Mouse (Mus musculus) heart, embryonic 13.5 days (tissue): ENCODE measurements around the gene Vdr. TPM values are rescaled to one million over a fixed set of nuclear protein-coding genes. Genes with fewer than 3 reads are reported as not detected.

Source experiments
- ATAC-seq: fragments of 200-750 bp; cut with Nextera tagmentation; 2 replicates; pipeline ENCODE4 v1.8.0; 2017; ENCODE audit warnings: moderate TSS enrichment; ENCODE audit not compliant: insufficient number of reproducible peaks, low FRiP score, low TSS enrichment; ENCODE audit errors: extremely low read depth
- H3K27ac ChIP-seq: fragments of 300-500 bp; sonication (generic); replicated peaks from 2 replicates; pipeline ENCODE4 v1.5.1; 2015; ENCODE audit warnings: moderate library complexity, mild to moderate bottlenecking, inconsistent platforms
- H3K27me3 ChIP-seq: fragments of 300-500 bp; sonication (generic); replicated peaks from 2 replicates; pipeline ENCODE4 v1.6.1; 2015; ENCODE audit warnings: mild to moderate bottlenecking, inconsistent platforms
- H3K36me3 ChIP-seq: fragments of 300-500 bp; sonication (generic); 2 replicates; pipeline ENCODE4 v1.6.1; 2015; ENCODE audit warnings: mild to moderate bottlenecking, inconsistent platforms
- H3K4me1 ChIP-seq: fragments of 300-500 bp; sonication (generic); 2 replicates; pipeline ENCODE4 v1.6.1; 2015; ENCODE audit warnings: inconsistent platforms
- H3K4me2 ChIP-seq: fragments of 300-500 bp; sonication (generic); 2 replicates; pipeline ENCODE4 v1.6.1; 2015; ENCODE audit warnings: inconsistent platforms, mild to moderate bottlenecking, moderate library complexity
- H3K4me3 ChIP-seq: fragments of 300-500 bp; sonication (generic); 2 replicates; pipeline ENCODE4 v1.5.1; 2015; ENCODE audit warnings: moderate library complexity, mild to moderate bottlenecking, inconsistent platforms
- H3K9ac ChIP-seq: fragments of 300-500 bp; sonication (generic); 2 replicates; pipeline ENCODE4 v1.6.1; 2015; ENCODE audit warnings: inconsistent platforms, mild to moderate bottlenecking, moderate library complexity
- H3K9me3 ChIP-seq: fragments of 300-500 bp; sonication (generic); 2 replicates; pipeline ENCODE4 v1.6.1; 2016; ENCODE audit warnings: inconsistent platforms
- WGBS: fragments of 180-500 bp; shearing (Covaris S2); methylation state at CpG from one replicate; pipeline ENCODE4 v1.1.7; 2015; ENCODE audit warnings: mixed read lengths; 5-methylcytosine and 5-hydroxymethylcytosine counted together
- polyA plus RNA-seq: library from polyadenylated mRNA; unstranded; fragments of >200 nt; fragmentation: Nextera tagmentation; extraction: Ambion mirVana; gene quantifications from 2 replicates; pipeline ENCODE4 v1.2.1, GENCODE M21; 2015

Gene Vdr
- polyA plus RNA-seq, 1 experiment from 2014 or later = 1.1 TPM

- Histone ChIP-seq H3K9ac (peak overlapping the region; percentile 100), H3K27me3 (no peaks in the 10 kb centered on the region; the same call in 1 of the 2 replicates), H3K27ac (peak overlapping the region; percentile 98), H3K4me2 (peak overlapping the region; percentile 84), H3K4me1 (peaks cover 88% of the 10 kb centered on the region), H3K4me3 (peak overlapping the region; percentile 88), H3K36me3 (peaks cover 18% of the 10 kb centered on the region; the same call in 1 of the 2 replicates), H3K9me3 (no peaks in the 10 kb centered on the region)
- no peak for ATAC-seq
- 52% methylated on average over 6 of the region's 6 CpGs for WGBS
Observed at GRCm38 (mm10) chr15:97828221-97828842, 82.1 kb downstream of the Vdr start.

DNA sequence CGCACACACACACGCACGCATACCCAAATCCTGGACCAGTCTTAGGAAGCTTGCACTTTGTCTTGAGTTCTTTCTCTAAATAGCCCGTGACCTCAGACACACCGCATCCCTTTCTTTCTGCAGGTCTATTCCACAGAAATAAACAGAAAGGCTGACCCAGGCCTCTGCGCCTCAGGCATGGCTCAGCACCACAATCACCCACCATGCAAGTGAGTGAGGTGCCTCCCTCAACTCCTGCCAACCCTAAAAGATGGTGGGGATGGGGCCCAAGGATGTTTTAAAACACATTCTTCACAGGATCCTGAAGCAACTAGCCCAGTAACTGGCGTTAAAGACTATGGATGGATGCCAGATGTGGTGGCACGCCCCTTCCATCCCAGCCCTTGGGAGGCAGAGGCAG, 83.0 kb downstream of the Vdr start:
- no peak overlapping the region for H3K4me3 ChIP-seq
- H3K36me3 ChIP-seq = peaks cover 18% of the 10 kb centered on the region; the same call in 1 of the 2 replicates
- H3K27me3 ChIP-seq = no peaks in the 10 kb centered on the region
- no peak for ATAC-seq
- 0 out of 2 replicates have a peak overlapping the region, but pooled peaks have one; percentile 12 for H3K27ac ChIP-seq
- WGBS = 74% methylated on average over 8 of the region's 8 CpGs
- H3K9me3 ChIP-seq = no peaks in the 10 kb centered on the region
- peaks cover 88% of the 10 kb centered on the region for H3K4me1 ChIP-seq
- H3K4me2 ChIP-seq = peak overlapping the region; percentile 18; the same call in 1 of the 2 replicates
- peak overlapping the region; percentile 25; the same call in 1 of the 2 replicates for H3K9ac ChIP-seq

DNA sequence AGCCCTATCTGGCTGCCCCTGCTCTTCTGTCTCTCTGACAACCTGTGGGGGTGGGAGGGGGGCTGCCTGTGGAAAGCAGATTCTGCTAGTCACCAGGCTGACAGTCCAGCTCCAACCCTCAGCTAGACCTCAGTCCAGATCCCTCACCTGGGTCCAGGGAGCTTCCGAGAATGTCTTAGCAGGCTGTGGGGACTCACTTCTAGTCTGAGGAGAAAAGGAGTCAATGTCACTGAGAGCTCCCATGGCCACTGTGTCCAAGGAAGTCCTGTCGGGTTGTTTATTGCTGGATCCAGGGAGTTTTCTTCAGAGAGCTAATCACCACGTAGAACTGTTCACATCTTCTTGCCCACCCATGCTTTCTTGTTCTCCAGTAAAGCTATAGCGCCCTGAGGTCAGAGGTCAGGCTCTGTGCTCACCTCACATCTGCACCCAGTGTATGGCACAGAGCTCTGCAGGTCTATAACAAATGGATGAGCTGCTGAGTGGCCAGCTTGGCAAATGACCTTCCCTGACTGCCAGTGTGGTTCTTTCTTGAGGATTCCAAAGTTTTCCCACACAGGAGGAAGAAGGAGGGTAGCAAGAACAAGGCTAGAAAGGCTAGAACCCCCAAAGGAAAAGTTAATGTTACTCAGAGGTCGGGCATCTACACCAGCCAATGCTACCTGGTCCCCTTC, 83.7 kb downstream of the Vdr start:
- Histone ChIP-seq H3K9ac (peak overlapping the region; percentile 77; the same call in 1 of the 2 replicates), H3K9me3 (no peaks in the 10 kb centered on the region), H3K36me3 (peaks cover 18% of the 10 kb centered on the region; the same call in 1 of the 2 replicates), H3K4me2 (peak overlapping the region; percentile 69), H3K27me3 (no peaks in the 10 kb centered on the region), H3K27ac (peak overlapping the region; percentile 80), H3K4me3 (no peak overlapping the region), H3K4me1 (peaks cover 88% of the 10 kb centered on the region)
- 61% methylated on average over 5 of the region's 5 CpGs for WGBS
- no peak for ATAC-seq

DNA sequence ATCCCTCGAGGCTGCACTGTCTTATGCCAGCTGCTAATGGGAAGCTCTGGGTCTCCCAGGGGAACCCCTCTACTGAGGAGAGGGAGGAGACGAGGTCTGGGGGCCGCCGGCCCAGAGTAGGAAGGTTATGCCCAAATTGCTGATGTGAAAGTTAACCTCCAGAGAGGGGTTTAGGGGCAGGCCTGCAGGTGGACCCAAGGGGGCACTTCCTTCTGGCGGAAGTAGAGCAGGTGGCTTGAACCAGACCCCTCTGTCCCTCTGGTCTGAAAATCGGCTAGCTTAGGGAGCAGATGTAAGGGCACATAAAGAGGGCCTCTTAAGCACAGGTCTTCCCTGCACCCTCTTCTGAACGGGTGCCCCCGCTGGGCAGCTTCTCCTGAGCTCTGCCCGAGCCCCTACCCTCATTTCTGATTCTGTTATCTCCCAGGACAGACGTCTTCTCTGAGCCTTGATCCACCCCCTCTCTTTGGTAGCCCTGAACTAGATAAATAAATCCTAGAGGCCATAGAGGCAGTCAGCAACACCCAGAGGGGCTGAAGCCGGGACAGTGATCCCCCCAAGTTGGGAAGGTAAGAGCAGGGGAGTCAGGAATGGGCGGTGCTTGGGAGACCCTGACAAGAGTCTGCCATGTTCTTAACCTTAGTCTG, 84.4 kb downstream of the Vdr start:
- Histone ChIP-seq H3K4me3 (peak overlapping the region; percentile 42), H3K36me3 (peaks cover 18% of the 10 kb centered on the region; the same call in 1 of the 2 replicates), H3K4me2 (peak overlapping the region; percentile 69), H3K27ac (peak overlapping the region; percentile 80), H3K27me3 (no peaks in the 10 kb centered on the region), H3K9me3 (no peaks in the 10 kb centered on the region), H3K4me1 (peaks cover 94% of the 10 kb centered on the region), H3K9ac (peak overlapping the region; percentile 77)
- ATAC-seq = no peak
- WGBS = 38% methylated on average over 12 of the region's 12 CpGs

GRCm38 (mm10) chr15:97825071-97825940, 85.1 kb downstream of the Vdr start:
- H3K27ac ChIP-seq = peak overlapping the region; percentile 80
- no peaks in the 10 kb centered on the region for H3K9me3 ChIP-seq
- 6% methylated on average over 29 of the region's 29 CpGs for WGBS
- H3K4me3 ChIP-seq = peak overlapping the region; percentile 42
- H3K4me2 ChIP-seq = peak overlapping the region; percentile 69
- H3K9ac ChIP-seq = peak overlapping the region; percentile 77
- peaks cover 23% of the 10 kb centered on the region; the same call in 1 of the 2 replicates for H3K36me3 ChIP-seq
- no peak for ATAC-seq
- H3K4me1 ChIP-seq = peaks cover 97% of the 10 kb centered on the region
- H3K27me3 ChIP-seq = no peaks in the 10 kb centered on the region

GRCm38 (mm10) chr15:97824042-97824441, 86.4 kb downstream of the Vdr start:
- Histone ChIP-seq H3K9ac (peak overlapping the region; percentile 77), H3K27ac (peak overlapping the region; percentile 80), H3K4me1 (peaks cover 85% of the 10 kb centered on the region)

GRCm38 (mm10) chr15:97823479-97823878, 87.0 kb downstream of the Vdr start:
- no peak overlapping the region for H3K4me2 ChIP-seq
- no peak overlapping the region for H3K9ac ChIP-seq
- 79% methylated on average over 12 of the region's 12 CpGs for WGBS

More at GRCm38 (mm10) chr15:97824042-97824441, 86.4 kb downstream of the Vdr start:
- ATAC-seq = no peak
- Histone ChIP-seq H3K27me3 (no peaks in the 10 kb centered on the region), H3K4me3 (no peak overlapping the region), H3K9me3 (no peaks in the 10 kb centered on the region), H3K36me3 (peaks cover 24% of the 10 kb centered on the region; the same call in 1 of the 2 replicates), H3K4me2 (no peak overlapping the region; the same call in 1 of the 2 replicates)
- WGBS = 74% methylated on average over 6 of the region's 6 CpGs

GRCm38 (mm10) chr15:97822545-97823228, 87.7 kb downstream of the Vdr start:
- Histone ChIP-seq H3K27ac (peak overlapping the region; percentile 84; the same call in 1 of the 2 replicates), H3K9me3 (no peaks in the 10 kb centered on the region), H3K4me1 (peaks cover 73% of the 10 kb centered on the region), H3K36me3 (peaks cover 24% of the 10 kb centered on the region; the same call in 1 of the 2 replicates), H3K27me3 (no peaks in the 10 kb centered on the region), H3K4me2 (no peak overlapping the region), H3K9ac (0 out of 2 replicates have a peak overlapping the region, but pooled peaks have one; percentile 1), H3K4me3 (no peak overlapping the region)
- ATAC-seq = no peak
- WGBS = 42% methylated on average over 12 of the region's 12 CpGs

More at GRCm38 (mm10) chr15:97823479-97823878, 87.0 kb downstream of the Vdr start:
- H3K36me3 ChIP-seq = peaks cover 24% of the 10 kb centered on the region; the same call in 1 of the 2 replicates
- H3K27me3 ChIP-seq = no peaks in the 10 kb centered on the region
- ATAC-seq = no peak
- no peak overlapping the region for H3K4me3 ChIP-seq
- H3K4me1 ChIP-seq = peaks cover 79% of the 10 kb centered on the region
- no peaks in the 10 kb centered on the region for H3K9me3 ChIP-seq
- 0 out of 2 replicates have a peak overlapping the region, but pooled peaks have one; percentile 80 for H3K27ac ChIP-seq

- H3K9ac ChIP-seq = 0 out of 2 replicates have a peak overlapping the region, but pooled peaks have one; percentile 60
- 64% methylated on average over 6 of the region's 6 CpGs for WGBS
- no peaks in the 10 kb centered on the region for H3K9me3 ChIP-seq
- H3K4me2 ChIP-seq = no peak overlapping the region
- H3K36me3 ChIP-seq = peaks cover 24% of the 10 kb centered on the region; the same call in 1 of the 2 replicates
- ATAC-seq = no peak
- H3K4me3 ChIP-seq = no peak overlapping the region
- H3K27me3 ChIP-seq = no peaks in the 10 kb centered on the region
- peak overlapping the region; percentile 84 for H3K27ac ChIP-seq
- peaks cover 68% of the 10 kb centered on the region for H3K4me1 ChIP-seq
Observed at GRCm38 (mm10) chr15:97821983-97822363, 88.5 kb downstream of the Vdr start.
